Mouse (Mus musculus): ENCODE data around the gene Ptprg.

The Ptprg gene

GRCm38 (mm10) chr14:11684104-11684503, 130.8 kb downstream of the Ptprg start:
- DNase-seq (ENCODE audit: low spot score): no peak

- DNase-seq (ENCODE audit: low spot score): no peak
Observed at GRCm38 (mm10) chr14:11687541-11687940, 134.2 kb downstream of the Ptprg start.

- DNase-seq (ENCODE audit: low spot score): no peak
Observed at GRCm38 (mm10) chr14:11688142-11688541, 134.8 kb downstream of the Ptprg start.

- DNase-seq (ENCODE audit: low spot score): no peak
Observed at GRCm38 (mm10) chr14:11690066-11690465, 136.7 kb downstream of the Ptprg start.

- DNase-seq (ENCODE audit: low spot score): no peak
Observed at GRCm38 (mm10) chr14:11691531-11691930, 138.2 kb downstream of the Ptprg start.

GRCm38 (mm10) chr14:11698880-11699279, 145.5 kb downstream of the Ptprg start:
- DNase-seq (ENCODE audit: low spot score): no peak

GRCm38 (mm10) chr14:11699654-11700053, 146.3 kb downstream of the Ptprg start:
- no peak for DNase-seq (ENCODE audit: low spot score)

- no peak for DNase-seq (ENCODE audit: low spot score)
Observed at GRCm38 (mm10) chr14:11701516-11702249, 148.4 kb downstream of the Ptprg start.

- DNase-seq (ENCODE audit: low spot score): peak; percentile 59
Observed at GRCm38 (mm10) chr14:11702770-11703477, 149.6 kb downstream of the Ptprg start.

GRCm38 (mm10) chr14:11704871-11705270, 151.5 kb downstream of the Ptprg start:
- peak; percentile 32 for DNase-seq (ENCODE audit: low spot score)

GRCm38 (mm10) chr14:11709352-11709751, 156.0 kb downstream of the Ptprg start:
- no peak for DNase-seq (ENCODE audit: low spot score)

GRCm38 (mm10) chr14:11709798-11710197, 156.5 kb downstream of the Ptprg start:
- no peak for DNase-seq (ENCODE audit: low spot score)

GRCm38 (mm10) chr14:11710410-11711122, 157.2 kb downstream of the Ptprg start:
- no peak for DNase-seq (ENCODE audit: low spot score)

- no peak for DNase-seq (ENCODE audit: low spot score)
Observed at GRCm38 (mm10) chr14:11712146-11712545, 158.8 kb downstream of the Ptprg start.

- DNase-seq (ENCODE audit: low spot score): peak; percentile 26
Observed at GRCm38 (mm10) chr14:11716230-11716629, 162.9 kb downstream of the Ptprg start.

GRCm38 (mm10) chr14:11718201-11718600, 164.9 kb downstream of the Ptprg start:
- DNase-seq (ENCODE audit: low spot score): no peak

GRCm38 (mm10) chr14:11719259-11719658, 165.9 kb downstream of the Ptprg start:
- no peak for DNase-seq (ENCODE audit: low spot score)

- DNase-seq (ENCODE audit: low spot score): no peak
Observed at GRCm38 (mm10) chr14:11722101-11722500, 168.8 kb downstream of the Ptprg start.

- no peak for DNase-seq (ENCODE audit: low spot score)
Observed at GRCm38 (mm10) chr14:11723876-11724275, 170.5 kb downstream of the Ptprg start.

- DNase-seq (ENCODE audit: low spot score): peak; percentile 23
Observed at GRCm38 (mm10) chr14:11731223-11731920, 178.0 kb downstream of the Ptprg start.

- DNase-seq (ENCODE audit: low spot score): no peak
Observed at GRCm38 (mm10) chr14:11732376-11732775, 179.0 kb downstream of the Ptprg start.

- no peak for DNase-seq (ENCODE audit: low spot score)
Observed at GRCm38 (mm10) chr14:11743726-11744125, 190.4 kb downstream of the Ptprg start.
